Mouse (Mus musculus) liver, embryonic 16.5 days (tissue): Measurements from ENCODE around the gene Hoxa7. TPM values are rescaled to one million over a fixed set of nuclear protein-coding genes. Genes with fewer than 3 reads are reported as not detected.

Experiments
- ATAC-seq: fragments of 200-750 bp; cut with Nextera tagmentation; 2 replicates; pipeline ENCODE4 v1.8.0; 2017; ENCODE audit warnings: low read depth, mild to moderate bottlenecking, moderate number of reproducible peaks, moderate library complexity
- H3K27ac ChIP-seq: fragments of 300-500 bp; sonication (generic); 2 replicates; pipeline ENCODE4 v1.5.1; 2014; ENCODE audit warnings: mild to moderate bottlenecking, low read length
- H3K27me3 ChIP-seq: fragments of 300-500 bp; sonication (generic); 2 replicates; pipeline ENCODE4 v1.6.1; 2014; ENCODE audit warnings: low read depth, low read length, mixed read lengths; ENCODE audit not compliant: control insufficient read depth, insufficient read depth
- H3K36me3 ChIP-seq: fragments of 300-500 bp; sonication (generic); 2 replicates; pipeline ENCODE4 v1.6.1; 2014; ENCODE audit warnings: mild to moderate bottlenecking; ENCODE audit not compliant: control insufficient read depth, insufficient read depth
- H3K4me1 ChIP-seq: fragments of 300-500 bp; sonication (generic); 2 replicates; pipeline ENCODE4 v1.6.1; 2014; ENCODE audit warnings: low read depth, low read length, mixed read lengths; ENCODE audit not compliant: control insufficient read depth
- H3K4me2 ChIP-seq: fragments of 300-500 bp; sonication (generic); 2 replicates; pipeline ENCODE4 v1.6.1; 2014; ENCODE audit warnings: low read depth, low read length, mixed read lengths
- H3K4me3 ChIP-seq: fragments of 300-500 bp; sonication (generic); 2 replicates; pipeline ENCODE4 v1.5.1; 2014; ENCODE audit warnings: low read depth, mild to moderate bottlenecking, low read length
- H3K9ac ChIP-seq: fragments of 300-500 bp; sonication (generic); 2 replicates; pipeline ENCODE4 v1.6.1; 2014; ENCODE audit warnings: low read depth, low read length
- H3K9me3 ChIP-seq: fragments of 300-500 bp; sonication (generic); replicated peaks from 2 replicates; pipeline ENCODE4 v1.6.1; 2016; ENCODE audit warnings: low read length; ENCODE audit not compliant: control insufficient read depth
- WGBS: fragments of 180-500 bp; shearing (Covaris S2); extraction: QIAGEN DNeasy Blood & Tissue Kit; methylation state at CpG from one replicate; pipeline ENCODE4 v1.1.7; 2014; ENCODE audit not compliant: insufficient replicate concordance; 5-methylcytosine and 5-hydroxymethylcytosine counted together
- microRNA counts: library from miRNA; unstranded; fragments of <30 nt; microRNA quantifications from one replicate; lab custom pipeline; 2016
- microRNA-seq: library from miRNA; unstranded; fragments of <30 nt; microRNA quantifications from one replicate; pipeline ENCODE4, GENCODE M21; 2016
- polyA plus RNA-seq: library from polyadenylated mRNA; unstranded; fragments of >200 nt; fragmentation: Nextera tagmentation; extraction: Ambion mirVana; gene quantifications from 2 replicates; pipeline ENCODE4 v1.2.1, GENCODE M21; 2015

The Hoxa7 gene
- polyA plus RNA-seq, 1 experiment from 2014 or later: 0.34 TPM

GRCm38 (mm10) chr6:52167176-52167575 is 54.5 kb downstream of the Hoxa7 start:
- ATAC-seq: no peak
- H3K4me3 ChIP-seq: no peak overlapping the region
- H3K9ac ChIP-seq: no peak overlapping the region
- peaks cover 96% of the 10 kb centered on the region for H3K27me3 ChIP-seq
- 40% methylated on average over 1 of the region's 1 CpGs for WGBS
- no peaks in the 10 kb centered on the region for H3K9me3 ChIP-seq
- no peak overlapping the region for H3K27ac ChIP-seq
- H3K4me1 ChIP-seq: no peaks in the 10 kb centered on the region
- no peak overlapping the region for H3K4me2 ChIP-seq
- H3K36me3 ChIP-seq: no peaks in the 10 kb centered on the region

- no peak overlapping the region for H3K27ac ChIP-seq
- H3K27me3 ChIP-seq: peaks cover 95% of the 10 kb centered on the region
- no peak overlapping the region for H3K4me3 ChIP-seq
- no peaks in the 10 kb centered on the region for H3K4me1 ChIP-seq
- no peaks in the 10 kb centered on the region for H3K9me3 ChIP-seq
- H3K36me3 ChIP-seq: no peaks in the 10 kb centered on the region
- no peak overlapping the region for H3K9ac ChIP-seq
- no peak overlapping the region for H3K4me2 ChIP-seq
- no peak for ATAC-seq
- WGBS: 24% methylated on average over 4 of the region's 4 CpGs
Observed at GRCm38 (mm10) chr6:52166431-52167077, 55.1 kb downstream of the Hoxa7 start.

- no peak overlapping the region for H3K27ac ChIP-seq
- H3K4me2 ChIP-seq: no peak overlapping the region
- H3K9me3 ChIP-seq: no peaks in the 10 kb centered on the region
- peaks cover 93% of the 10 kb centered on the region for H3K27me3 ChIP-seq
- no peak overlapping the region for H3K9ac ChIP-seq
- WGBS: 3% methylated on average over 28 of the region's 28 CpGs
- 0 out of 2 replicates have a peak overlapping the region, but pooled peaks have one; percentile 12 for H3K4me3 ChIP-seq
- ATAC-seq: no peak
- no peaks in the 10 kb centered on the region for H3K4me1 ChIP-seq
- H3K36me3 ChIP-seq: no peaks in the 10 kb centered on the region
Observed at GRCm38 (mm10) chr6:52165441-52166370, 55.9 kb downstream of the Hoxa7 start.

- H3K4me3 ChIP-seq: peak within 1 kb of the TSS; percentile 30
- ATAC-seq: no peak
- H3K27ac ChIP-seq: no peak within 1 kb of the TSS
- 0 out of 2 replicates have a peak within 1 kb of the TSS, but pooled peaks have one; percentile 0 for H3K4me2 ChIP-seq
- no peaks in the 10 kb centered on the region for H3K4me1 ChIP-seq
- no peak within 1 kb of the TSS for H3K9ac ChIP-seq
- peaks cover 93% of the 10 kb centered on the region for H3K27me3 ChIP-seq
- H3K36me3 ChIP-seq: no peaks in the 10 kb centered on the region
- H3K9me3 ChIP-seq: no peaks in the 10 kb centered on the region
- 2% methylated on average over 25 of the region's 25 CpGs for WGBS
Observed at GRCm38 (mm10) chr6:52164626-52165440, 56.8 kb downstream of the Hoxa7 start, which contains the start of gene Hoxa2. TSS of gene Hoxa2 (minus strand) at chr6:52164831.

MicroRNAs within 50 kb of the gene (microRNA counts, 519-probe panel; counts per million panel counts)
- 1,006 counts per million, percentile 5 among the panel's probes with 10 or more counts for microRNA mmu-miR-196b (lab: Ali Mortazavi, UCI)

Small RNA genes lying within 50 kb of the gene (microRNA-seq; reads per million reads assigned to microRNA genes)
- gene Mir196b: 532 reads per million, percentile 71 among the genes with 10 or more reads in this experiment

Other genes starting within 250 kb of the Hoxa7 start
- gene Skap2, start 209.3 kb downstream of the Hoxa7 start, polyA plus RNA-seq: 16.1 and 17.9 TPM in 2 replicates
- 0.20 TPM in 2 replicates for gene Hoxa1, start 63.5 kb downstream of the Hoxa7 start, polyA plus RNA-seq
- gene Hoxa2, start 57.0 kb downstream of the Hoxa7 start, polyA plus RNA-seq: 0.22 and 0.44 TPM in 2 replicates
- 0.04 and 0.05 TPM in 2 replicates for gene 5730596B20Rik, start 44.4 kb downstream of the Hoxa7 start, polyA plus RNA-seq
- gene Hoxa4, start 30.1 kb downstream of the Hoxa7 start, polyA plus RNA-seq: 0.07 and 0.13 TPM in 2 replicates
- 0.26 and 0.68 TPM in 2 replicates for gene Hoxa5, start 17.3 kb downstream of the Hoxa7 start, polyA plus RNA-seq
- not detected in 2 replicates for gene Hoxa6, start 13.1 kb downstream of the Hoxa7 start, polyA plus RNA-seq
- gene Hoxa3, start 8.5 kb downstream of the Hoxa7 start, polyA plus RNA-seq: 0.14 and 0.27 TPM in 2 replicates
- gene Gm28308, start 8.5 kb downstream of the Hoxa7 start, polyA plus RNA-seq: not detected in 2 replicates
- 0.13 and 0.36 TPM in 2 replicates for gene Hoxa9, start 9.2 kb upstream of the Hoxa7 start, polyA plus RNA-seq
- 0.05 and 0.09 TPM in 2 replicates for gene Hoxa10, start 19.0 kb upstream of the Hoxa7 start, polyA plus RNA-seq
- gene Hoxa11, start 24.0 kb upstream of the Hoxa7 start, polyA plus RNA-seq: not detected in 2 replicates
- gene Hoxa13, start 39.0 kb upstream of the Hoxa7 start, polyA plus RNA-seq: not detected in 2 replicates
- not detected in 2 replicates for gene Evx1, start 91.6 kb upstream of the Hoxa7 start, polyA plus RNA-seq